Mouse (Mus musculus) liver, embryonic 11.5 days (tissue): ENCODE data around the gene Tns4. TPM values are rescaled to one million over a fixed set of nuclear protein-coding genes. Genes with fewer than 3 reads are reported as not detected.

Source experiments
- ATAC-seq: fragments of 200-750 bp; cut with Nextera tagmentation; replicated peaks from 2 replicates; pipeline ENCODE4 v1.8.0; 2017; ENCODE audit warnings: moderate number of reproducible peaks, mild to moderate bottlenecking, moderate TSS enrichment, moderate library complexity; ENCODE audit not compliant: low FRiP score
- DNase-seq: peaks from one replicate; pipeline ENCODE4 v3.0.0-alpha.2; 2017; ENCODE audit warnings: low spot score
- H3K27ac ChIP-seq: fragments of 300-500 bp; sonication (generic); 2 replicates; pipeline ENCODE4 v1.5.1; 2014; ENCODE audit warnings: mild to moderate bottlenecking, low read depth, low read length, control low read depth
- H3K27me3 ChIP-seq: fragments of 300-500 bp; sonication (generic); replicated peaks from 2 replicates; pipeline ENCODE4 v1.6.1; 2014; ENCODE audit warnings: low read length, mixed read lengths; ENCODE audit not compliant: control insufficient read depth, insufficient read depth
- H3K36me3 ChIP-seq: fragments of 300-500 bp; sonication (generic); 2 replicates; pipeline ENCODE4 v1.6.1; 2014; ENCODE audit warnings: mild to moderate bottlenecking, low read length, moderate library complexity, mixed read lengths; ENCODE audit not compliant: control insufficient read depth, insufficient read depth
- H3K4me1 ChIP-seq: fragments of 300-500 bp; sonication (generic); replicated peaks from 2 replicates; pipeline ENCODE4 v1.6.1; 2014; ENCODE audit warnings: low read length, mixed read lengths; ENCODE audit not compliant: control insufficient read depth, insufficient read depth
- H3K4me2 ChIP-seq: fragments of 300-500 bp; sonication (generic); 2 replicates; pipeline ENCODE4 v1.6.1; 2014; ENCODE audit warnings: mild to moderate bottlenecking, control low read depth, moderate library complexity
- H3K4me3 ChIP-seq: fragments of 300-500 bp; sonication (generic); 2 replicates; pipeline ENCODE4 v1.5.1; 2014; ENCODE audit warnings: low read depth, low read length, control low read depth
- H3K9ac ChIP-seq: fragments of 300-500 bp; sonication (generic); 2 replicates; pipeline ENCODE4 v1.6.1; 2014; ENCODE audit warnings: low read depth, low read length, control low read depth
- H3K9me3 ChIP-seq: fragments of 300-500 bp; sonication (generic); 2 replicates; pipeline ENCODE4 v1.6.1; 2016; ENCODE audit warnings: low read length, inconsistent platforms, mixed read lengths; ENCODE audit not compliant: control insufficient read depth
- WGBS: fragments of 180-500 bp; shearing (Covaris S2); extraction: QIAGEN DNeasy Blood & Tissue Kit; methylation state at CpG from one replicate; pipeline ENCODE4 v1.1.7; 2014; 5-methylcytosine and 5-hydroxymethylcytosine counted together
- polyA plus RNA-seq: library from polyadenylated mRNA; unstranded; fragments of >200 nt; fragmentation: Nextera tagmentation; extraction: Ambion mirVana; gene quantifications from 2 replicates; pipeline ENCODE4 v1.2.1, GENCODE M21; 2014

Tns4 gene
- polyA plus RNA-seq, 1 experiment from 2014 or later, result not detected

- ATAC-seq, result no peak
- Histone ChIP-seq H3K27ac (no peak overlapping the region; the same call in 1 of the 2 replicates), H3K9me3 (no peaks in the 10 kb centered on the region), H3K27me3 (peaks cover 10% of the 10 kb centered on the region), H3K36me3 (no peaks in the 10 kb centered on the region), H3K4me3 (no peak overlapping the region), H3K9ac (no peak overlapping the region), H3K4me1 (peaks cover 35% of the 10 kb centered on the region), H3K4me2 (peak overlapping the region; percentile 49)
- 28% methylated on average over 12 of the region's 12 CpGs for WGBS
- no peak for DNase-seq
Measured at GRCm38 (mm10) chr11:99131463-99131840, 42.3 kb upstream of the Tns4 start.

GRCm38 (mm10) chr11:99130736-99131462, 41.8 kb upstream of the Tns4 start:
- Histone ChIP-seq H3K27ac (no peak overlapping the region), H3K4me3 (no peak overlapping the region), H3K4me1 (peaks cover 37% of the 10 kb centered on the region), H3K9me3 (no peaks in the 10 kb centered on the region), H3K4me2 (no peak overlapping the region), H3K27me3 (peaks cover 10% of the 10 kb centered on the region), H3K36me3 (no peaks in the 10 kb centered on the region), H3K9ac (no peak overlapping the region)
- 43% methylated on average over 5 of the region's 5 CpGs for WGBS
- ATAC-seq, result no peak
- DNase-seq, result no peak

GRCm38 (mm10) chr11:99129287-99129686, 40.2 kb upstream of the Tns4 start:
- 49% methylated on average over 2 of the region's 2 CpGs for WGBS
- Histone ChIP-seq H3K4me1 (peaks cover 35% of the 10 kb centered on the region), H3K27ac (no peak overlapping the region), H3K9ac (no peak overlapping the region), H3K27me3 (peaks cover 10% of the 10 kb centered on the region), H3K4me2 (no peak overlapping the region), H3K36me3 (no peaks in the 10 kb centered on the region), H3K9me3 (no peaks in the 10 kb centered on the region), H3K4me3 (no peak overlapping the region)
- DNase-seq (no peak), ATAC-seq (no peak)

GRCm38 (mm10) chr11:99127785-99128682, 38.9 kb upstream of the Tns4 start:
- Histone ChIP-seq H3K4me3 (no peak overlapping the region), H3K36me3 (no peaks in the 10 kb centered on the region), H3K9me3 (no peaks in the 10 kb centered on the region), H3K27me3 (peaks cover 10% of the 10 kb centered on the region), H3K27ac (0 out of 2 replicates have a peak overlapping the region, but pooled peaks have one; percentile 3), H3K4me1 (peaks cover 26% of the 10 kb centered on the region), H3K4me2 (peak overlapping the region; percentile 3; the same call in 1 of the 2 replicates), H3K9ac (no peak overlapping the region)
- ATAC-seq (no peak), DNase-seq (no peak)
- WGBS, result 61% methylated on average over 18 of the region's 18 CpGs

GRCm38 (mm10) chr11:99126482-99127253, 37.6 kb upstream of the Tns4 start:
- no peak for DNase-seq
- Histone ChIP-seq H3K9me3 (no peaks in the 10 kb centered on the region), H3K4me1 (peaks cover 17% of the 10 kb centered on the region), H3K27ac (peak overlapping the region; percentile 3), H3K4me3 (no peak overlapping the region), H3K36me3 (no peaks in the 10 kb centered on the region), H3K27me3 (peaks cover 8% of the 10 kb centered on the region), H3K9ac (no peak overlapping the region), H3K4me2 (no peak overlapping the region)
- 15% methylated on average over 5 of the region's 5 CpGs for WGBS
- peak; percentile 57; the same call in 1 of the 2 replicates for ATAC-seq

- DNase-seq, result no peak
- ATAC-seq, result no peak
- Histone ChIP-seq H3K9me3 (no peaks in the 10 kb centered on the region), H3K9ac (no peak overlapping the region), H3K4me3 (no peak overlapping the region), H3K27ac (no peak overlapping the region), H3K36me3 (no peaks in the 10 kb centered on the region), H3K27me3 (no peaks in the 10 kb centered on the region), H3K4me1 (peaks cover 12% of the 10 kb centered on the region), H3K4me2 (no peak overlapping the region)
- 47% methylated on average over 10 of the region's 10 CpGs for WGBS
Measured at GRCm38 (mm10) chr11:99124635-99125029, 35.5 kb upstream of the Tns4 start.

GRCm38 (mm10) chr11:99123977-99124634, 35.0 kb upstream of the Tns4 start:
- ATAC-seq (no peak), DNase-seq (no peak)
- Histone ChIP-seq H3K4me1 (peaks cover 12% of the 10 kb centered on the region), H3K4me2 (no peak overlapping the region), H3K27me3 (no peaks in the 10 kb centered on the region), H3K9ac (no peak overlapping the region), H3K4me3 (no peak overlapping the region), H3K9me3 (no peaks in the 10 kb centered on the region), H3K27ac (no peak overlapping the region), H3K36me3 (no peaks in the 10 kb centered on the region)
- WGBS, result 29% methylated on average over 15 of the region's 15 CpGs

GRCm38 (mm10) chr11:99122703-99123102, 33.6 kb upstream of the Tns4 start:
- DNase-seq, result no peak
- H3K4me3 ChIP-seq, result no peak overlapping the region
- no peaks in the 10 kb centered on the region for H3K36me3 ChIP-seq
- 86% methylated on average over 3 of the region's 3 CpGs for WGBS
- peaks cover 10% of the 10 kb centered on the region for H3K4me1 ChIP-seq
- no peaks in the 10 kb centered on the region for H3K27me3 ChIP-seq
- H3K27ac ChIP-seq, result no peak overlapping the region
- H3K9me3 ChIP-seq, result no peaks in the 10 kb centered on the region
- H3K9ac ChIP-seq, result no peak overlapping the region
- H3K4me2 ChIP-seq, result no peak overlapping the region
- ATAC-seq, result no peak
